Mouse (Mus musculus): ENCODE measurements around the gene Ccdc33. TPM values are rescaled to one million over a fixed set of nuclear protein-coding genes. Genes with fewer than 3 reads are reported as not detected.

Ccdc33 gene
- polyA plus RNA-seq, 1 experiment from 2014 or later, result 0.54 TPM

Other genes starting within 250 kb of the Ccdc33 start
- 165 and 172 TPM in 2 replicates for gene Ubl7, start 207.8 kb downstream of the Ccdc33 start, polyA plus RNA-seq (2014; fragmentation: Nextera tagmentation; extraction: Ambion mirVana)
- 3.2 and 3.7 TPM in 2 replicates for gene Sema7a, start 178.7 kb downstream of the Ccdc33 start, polyA plus RNA-seq (2014; fragmentation: Nextera tagmentation; extraction: Ambion mirVana)
- 0.36 and 0.51 TPM in 2 replicates for gene Cyp11a1, start 112.4 kb downstream of the Ccdc33 start, polyA plus RNA-seq (2014; fragmentation: Nextera tagmentation; extraction: Ambion mirVana)
- 2.3 and 10.1 TPM in 2 replicates for gene Stra6, start 55.0 kb downstream of the Ccdc33 start, polyA plus RNA-seq (2014; fragmentation: Nextera tagmentation; extraction: Ambion mirVana)
- 2.4 and 16.6 TPM in 2 replicates for gene Islr, start 85.5 kb upstream of the Ccdc33 start, polyA plus RNA-seq (2014; fragmentation: Nextera tagmentation; extraction: Ambion mirVana)
- gene Islr2, start 85.5 kb upstream of the Ccdc33 start, polyA plus RNA-seq (2014; fragmentation: Nextera tagmentation; extraction: Ambion mirVana), result 51.6 and 96.9 TPM in 2 replicates
- 3.8 and 3.9 TPM in 2 replicates for gene Pml, start 131.0 kb upstream of the Ccdc33 start, polyA plus RNA-seq (2014; fragmentation: Nextera tagmentation; extraction: Ambion mirVana)
- 96.4 and 115 TPM in 2 replicates for gene Stoml1, start 134.3 kb upstream of the Ccdc33 start, polyA plus RNA-seq (2014; fragmentation: Nextera tagmentation; extraction: Ambion mirVana)
- gene Loxl1, start 194.4 kb upstream of the Ccdc33 start, polyA plus RNA-seq (2014; fragmentation: Nextera tagmentation; extraction: Ambion mirVana), result 2.7 and 5.6 TPM in 2 replicates